Mouse (Mus musculus) embryo, embryonic 9.5 days (tissue): ENCODE results near the gene Tmod2.
"Not testable (repeated sequence)": the region's sequence is repeated elsewhere in the genome, so short reads cannot be mapped to it uniquely, and the experiment has no call there.

ENCODE experiments used
- DNase-seq: peaks from one replicate; pipeline ENCODE4 v3.0.0-alpha.2; 2017; ENCODE audit errors: extremely low spot score

Gene Tmod2

GRCm38 (mm10) chr9:75551342-75551741 is 59.8 kb downstream of the Tmod2 start:
- DNase-seq, result no peak

- no peak for DNase-seq
Observed at GRCm38 (mm10) chr9:75549010-75549409, 62.1 kb downstream of the Tmod2 start.

- no peak for DNase-seq
Observed at GRCm38 (mm10) chr9:75546885-75547553, 64.1 kb downstream of the Tmod2 start.

GRCm38 (mm10) chr9:75545514-75545913 is 65.6 kb downstream of the Tmod2 start:
- DNase-seq, result no peak

- DNase-seq, result peak; percentile 17
Observed at GRCm38 (mm10) chr9:75541497-75541896, 69.6 kb downstream of the Tmod2 start.

GRCm38 (mm10) chr9:75536422-75536821 is 74.7 kb downstream of the Tmod2 start:
- DNase-seq, result no peak

- no peak for DNase-seq
Observed at GRCm38 (mm10) chr9:75534431-75534962, 76.6 kb downstream of the Tmod2 start.

- not testable (repeated sequence) for DNase-seq
Observed at GRCm38 (mm10) chr9:75532989-75533388, 78.1 kb downstream of the Tmod2 start.

GRCm38 (mm10) chr9:75532461-75532860 is 78.7 kb downstream of the Tmod2 start:
- DNase-seq, result no peak

- no peak for DNase-seq
Observed at GRCm38 (mm10) chr9:75529358-75529757, 81.8 kb downstream of the Tmod2 start.

- DNase-seq, result no peak
Observed at GRCm38 (mm10) chr9:75528096-75528495, 83.0 kb downstream of the Tmod2 start.

GRCm38 (mm10) chr9:75527368-75528059 is 83.6 kb downstream of the Tmod2 start:
- no peak for DNase-seq

GRCm38 (mm10) chr9:75523646-75524045 is 87.5 kb downstream of the Tmod2 start:
- no peak for DNase-seq

GRCm38 (mm10) chr9:75522217-75522616 is 88.9 kb downstream of the Tmod2 start:
- no peak for DNase-seq

GRCm38 (mm10) chr9:75521788-75522187 is 89.3 kb downstream of the Tmod2 start:
- DNase-seq, result peak; percentile 44

- no peak for DNase-seq
Observed at GRCm38 (mm10) chr9:75520940-75521339, 90.2 kb downstream of the Tmod2 start.

- peak; percentile 28 for DNase-seq
Observed at GRCm38 (mm10) chr9:75517751-75518150, 93.4 kb downstream of the Tmod2 start.
